Mouse (Mus musculus): Measurements from ENCODE around the gene Ccl9. TPM values are rescaled to one million over a fixed set of nuclear protein-coding genes. Genes with fewer than 3 reads are reported as not detected.

Gene Ccl9
- polyA plus RNA-seq, 2 experiments: 4.2 to 7.3 TPM

DNA sequence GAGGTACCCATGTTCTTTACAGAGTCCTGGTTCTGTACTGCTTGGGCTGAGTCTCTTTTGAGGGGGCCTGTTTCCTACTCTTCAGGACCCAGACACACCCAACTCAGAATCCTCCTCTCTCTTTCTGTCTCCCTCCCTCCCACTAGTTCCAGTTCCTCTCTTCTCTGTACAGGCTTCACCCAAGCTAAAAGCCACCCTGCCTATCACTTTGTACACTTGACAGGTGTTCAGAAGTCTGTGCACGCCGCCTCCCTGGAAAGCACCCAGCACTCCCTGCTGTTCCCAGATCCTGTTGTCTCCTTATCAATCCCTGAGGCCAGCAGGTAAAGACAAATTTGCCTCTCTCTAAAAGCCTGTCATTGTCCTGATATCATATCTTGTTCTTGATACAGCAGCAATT lies 32.5 kb upstream of the Ccl9 start:
- 71% methylated on average over 2 of the region's 2 CpGs for WGBS
- Histone ChIP-seq H3K27me3 (ENCODE audit: control insufficient read depth, insufficient read depth, low read length) (no peaks in the 10 kb centered on the region), H3K9me3 (ENCODE audit: control insufficient read depth, low read length) (no peaks in the 10 kb centered on the region), H3K9ac (ENCODE audit: low read depth, low read length, severe bottlenecking) (no peak overlapping the region), H3K27ac (replicated peaks; ENCODE audit: low read depth, low read length) (no peak overlapping the region), H3K4me3 (replicated peaks; ENCODE audit: low read length) (no peak overlapping the region), H3K4me1 (ENCODE audit: control insufficient read depth, insufficient read depth, low read length) (no peaks in the 10 kb centered on the region), H3K4me2 (replicated peaks; ENCODE audit: low read depth, low read length, severe bottlenecking) (no peak overlapping the region), H3K36me3 (ENCODE audit: control insufficient read depth, insufficient read depth, low read length) (no peaks in the 10 kb centered on the region)
- TF ChIP-seq POLR2A (IDR thresholded peaks at IDR 0.05; ENCODE audit: borderline replicate concordance, extremely low read depth, insufficient read depth, insufficient read length): no peak
- DNase-seq (ENCODE audit: low spot score) (no peak), ATAC-seq (ENCODE audit: low FRiP score, low read depth) (no peak)

DNA sequence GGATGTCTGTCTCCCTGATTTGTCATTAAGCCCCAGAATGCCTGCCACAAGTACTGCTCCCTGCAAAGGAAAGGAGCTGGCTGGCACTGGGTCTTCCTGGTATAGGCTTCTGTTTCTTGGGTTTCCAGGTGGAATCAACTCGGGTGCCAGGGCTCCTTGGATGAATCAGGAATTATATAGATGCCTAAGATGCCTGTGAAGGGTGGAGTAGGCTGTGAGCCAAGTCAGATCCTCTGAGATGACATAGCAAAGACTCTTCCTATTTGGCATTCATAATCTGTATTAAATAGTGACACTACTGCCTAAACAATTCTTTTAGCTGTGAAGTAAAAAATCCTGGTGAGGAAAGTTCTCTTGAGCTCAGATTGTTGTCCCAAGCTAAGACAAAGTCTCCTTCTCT lies 28.0 kb upstream of the Ccl9 start:
- H3K36me3 ChIP-seq (ENCODE audit: control insufficient read depth, insufficient read depth, low read length): no peaks in the 10 kb centered on the region
- no peaks in the 10 kb centered on the region for H3K27me3 ChIP-seq (ENCODE audit: control insufficient read depth, insufficient read depth, low read length)
- H3K4me3 ChIP-seq (replicated peaks; ENCODE audit: low read length): no peak overlapping the region
- no peaks in the 10 kb centered on the region for H3K4me1 ChIP-seq (ENCODE audit: control insufficient read depth, insufficient read depth, low read length)
- no peak for DNase-seq (ENCODE audit: low spot score)
- no peak for ATAC-seq (ENCODE audit: low FRiP score, low read depth)
- H3K4me2 ChIP-seq (replicated peaks; ENCODE audit: low read depth, low read length, severe bottlenecking): no peak overlapping the region
- WGBS: 30% methylated on average over 1 of the region's 1 CpGs
- H3K27ac ChIP-seq (replicated peaks; ENCODE audit: low read depth, low read length): no peak overlapping the region
- H3K9me3 ChIP-seq (ENCODE audit: control insufficient read depth, low read length): no peaks in the 10 kb centered on the region
- no peak for TF ChIP-seq POLR2A (IDR thresholded peaks at IDR 0.05; ENCODE audit: borderline replicate concordance, extremely low read depth, insufficient read depth, insufficient read length)
- H3K9ac ChIP-seq (ENCODE audit: low read depth, low read length, severe bottlenecking): no peak overlapping the region

DNA sequence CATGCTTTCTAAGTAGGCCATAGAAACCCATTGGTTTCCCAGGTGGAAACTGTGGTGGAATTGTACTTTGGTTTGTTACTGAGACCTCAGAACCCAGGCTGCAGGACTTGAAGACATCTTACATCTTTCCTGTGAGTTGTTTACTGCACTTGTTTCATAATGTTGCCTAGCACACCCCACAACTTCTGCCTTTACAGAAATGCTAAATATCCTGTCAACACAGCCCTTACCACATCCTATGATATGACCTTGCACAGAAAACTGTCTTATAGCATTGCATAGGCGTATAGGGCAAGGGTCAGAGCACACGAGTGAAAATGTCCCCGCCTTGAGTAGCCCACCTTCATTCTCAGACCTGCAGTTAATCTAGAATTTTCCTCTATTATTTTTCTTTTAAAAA lies 27.1 kb upstream of the Ccl9 start:
- H3K27me3 ChIP-seq (ENCODE audit: control insufficient read depth, insufficient read depth, low read length): no peaks in the 10 kb centered on the region
- no peak for TF ChIP-seq POLR2A (IDR thresholded peaks at IDR 0.05; ENCODE audit: borderline replicate concordance, extremely low read depth, insufficient read depth, insufficient read length)
- DNase-seq (ENCODE audit: low spot score) (no peak), ATAC-seq (ENCODE audit: low FRiP score, low read depth) (no peak)
- H3K27ac ChIP-seq (replicated peaks; ENCODE audit: low read depth, low read length): no peak overlapping the region
- no peak overlapping the region for H3K9ac ChIP-seq (ENCODE audit: low read depth, low read length, severe bottlenecking)
- H3K9me3 ChIP-seq (ENCODE audit: control insufficient read depth, low read length): no peaks in the 10 kb centered on the region
- WGBS: 89% methylated on average over 3 of the region's 3 CpGs
- H3K4me3 ChIP-seq (replicated peaks; ENCODE audit: low read length): no peak overlapping the region
- H3K4me1 ChIP-seq (ENCODE audit: control insufficient read depth, insufficient read depth, low read length): no peaks in the 10 kb centered on the region
- H3K36me3 ChIP-seq (ENCODE audit: control insufficient read depth, insufficient read depth, low read length): no peaks in the 10 kb centered on the region
- H3K4me2 ChIP-seq (replicated peaks; ENCODE audit: low read depth, low read length, severe bottlenecking): no peak overlapping the region

DNA sequence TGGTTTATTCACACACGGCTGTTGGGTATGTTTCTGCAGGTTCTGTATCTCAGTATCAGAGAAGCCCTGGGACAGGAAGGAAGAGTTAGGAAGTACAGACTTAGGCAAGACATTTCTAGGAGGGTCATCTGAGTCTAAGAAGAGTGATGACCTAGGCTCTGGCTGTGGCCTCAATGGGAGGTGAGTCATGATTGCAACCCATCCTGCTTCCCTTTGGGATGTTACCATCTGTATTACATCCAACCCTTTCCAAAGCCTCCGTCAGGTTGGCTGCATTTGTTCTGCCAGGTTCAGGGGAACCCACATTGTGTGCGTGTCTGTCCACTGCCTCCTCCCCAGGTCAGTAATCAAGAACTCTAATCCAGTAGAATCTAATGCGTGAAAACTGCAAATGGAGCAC lies 26.3 kb upstream of the Ccl9 start:
- no peak for TF ChIP-seq POLR2A (IDR thresholded peaks at IDR 0.05; ENCODE audit: borderline replicate concordance, extremely low read depth, insufficient read depth, insufficient read length)
- Histone ChIP-seq H3K27me3 (ENCODE audit: control insufficient read depth, insufficient read depth, low read length) (no peaks in the 10 kb centered on the region), H3K27ac (replicated peaks; ENCODE audit: low read depth, low read length) (no peak overlapping the region), H3K4me1 (ENCODE audit: control insufficient read depth, insufficient read depth, low read length) (no peaks in the 10 kb centered on the region), H3K4me3 (replicated peaks; ENCODE audit: low read length) (no peak overlapping the region), H3K9me3 (ENCODE audit: control insufficient read depth, low read length) (no peaks in the 10 kb centered on the region), H3K36me3 (ENCODE audit: control insufficient read depth, insufficient read depth, low read length) (no peaks in the 10 kb centered on the region), H3K9ac (ENCODE audit: low read depth, low read length, severe bottlenecking) (no peak overlapping the region), H3K4me2 (replicated peaks; ENCODE audit: low read depth, low read length, severe bottlenecking) (no peak overlapping the region)
- WGBS: 82% methylated on average over 4 of the region's 4 CpGs
- no peak for ATAC-seq (ENCODE audit: low FRiP score, low read depth)
- no peak for DNase-seq (ENCODE audit: low spot score)

DNA sequence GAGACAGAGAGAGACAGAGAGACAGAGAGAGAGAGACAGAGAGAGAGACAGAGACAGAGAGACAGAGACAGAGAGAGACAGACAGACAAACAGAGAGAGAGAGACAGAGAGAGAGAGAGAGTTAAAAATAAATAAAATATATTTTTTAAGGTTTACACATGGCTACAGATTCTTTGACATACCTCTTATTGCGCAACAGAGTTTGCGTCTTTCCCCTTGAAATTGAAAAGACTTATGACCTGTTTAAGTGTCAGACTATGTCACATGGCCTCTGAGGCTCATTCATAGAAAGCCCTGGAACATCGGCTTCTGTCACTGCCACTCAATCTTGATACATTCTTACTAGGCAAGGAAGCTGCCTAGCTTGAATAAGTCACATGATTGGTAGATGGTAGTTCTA lies 25.0 kb upstream of the Ccl9 start:
- no peaks in the 10 kb centered on the region for H3K4me1 ChIP-seq (ENCODE audit: control insufficient read depth, insufficient read depth, low read length)
- no peak overlapping the region for H3K9ac ChIP-seq (ENCODE audit: low read depth, low read length, severe bottlenecking)
- no peak overlapping the region for H3K4me2 ChIP-seq (replicated peaks; ENCODE audit: low read depth, low read length, severe bottlenecking)
- no peaks in the 10 kb centered on the region for H3K9me3 ChIP-seq (ENCODE audit: control insufficient read depth, low read length)
- DNase-seq (ENCODE audit: low spot score) (no peak), ATAC-seq (ENCODE audit: low FRiP score, low read depth) (no peak)
- no peaks in the 10 kb centered on the region for H3K36me3 ChIP-seq (ENCODE audit: control insufficient read depth, insufficient read depth, low read length)
- H3K27ac ChIP-seq (replicated peaks; ENCODE audit: low read depth, low read length): no peak overlapping the region
- no peak overlapping the region for H3K4me3 ChIP-seq (replicated peaks; ENCODE audit: low read length)
- WGBS: 86% methylated on average over 3 of the region's 3 CpGs
- TF ChIP-seq POLR2A (IDR thresholded peaks at IDR 0.05; ENCODE audit: borderline replicate concordance, extremely low read depth, insufficient read depth, insufficient read length): no peak
- no peaks in the 10 kb centered on the region for H3K27me3 ChIP-seq (ENCODE audit: control insufficient read depth, insufficient read depth, low read length)

DNA sequence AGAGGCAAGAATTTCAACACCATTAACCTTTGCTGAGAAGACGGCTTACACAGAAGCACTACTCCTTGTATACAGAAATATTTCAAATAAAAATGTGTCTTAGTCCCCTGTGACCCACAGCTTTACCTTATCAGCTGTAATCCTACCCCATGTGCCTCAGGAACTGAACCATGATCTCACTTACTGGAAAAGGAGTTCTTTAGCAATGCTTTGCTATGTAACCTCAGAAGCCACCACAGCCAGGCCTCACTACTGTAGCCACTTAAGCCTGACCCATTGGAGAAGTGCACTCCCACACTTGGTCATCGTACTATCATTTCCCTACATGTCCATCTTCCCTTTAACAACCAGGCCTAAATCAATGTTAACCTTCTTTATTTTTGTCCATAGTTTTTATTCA lies 22.1 kb upstream of the Ccl9 start:
- ATAC-seq (ENCODE audit: low FRiP score, low read depth): no peak
- Histone ChIP-seq H3K9ac (ENCODE audit: low read depth, low read length, severe bottlenecking) (no peak overlapping the region), H3K4me1 (ENCODE audit: control insufficient read depth, insufficient read depth, low read length) (no peaks in the 10 kb centered on the region), H3K36me3 (ENCODE audit: control insufficient read depth, insufficient read depth, low read length) (no peaks in the 10 kb centered on the region), H3K27ac (replicated peaks; ENCODE audit: low read depth, low read length) (no peak overlapping the region), H3K27me3 (ENCODE audit: control insufficient read depth, insufficient read depth, low read length) (no peaks in the 10 kb centered on the region), H3K4me3 (replicated peaks; ENCODE audit: low read length) (no peak overlapping the region), H3K4me2 (replicated peaks; ENCODE audit: low read depth, low read length, severe bottlenecking) (no peak overlapping the region), H3K9me3 (ENCODE audit: control insufficient read depth, low read length) (no peaks in the 10 kb centered on the region)
- 71% methylated on average over 2 of the region's 2 CpGs for WGBS
- DNase-seq (ENCODE audit: low spot score): no peak
- TF ChIP-seq POLR2A (IDR thresholded peaks at IDR 0.05; ENCODE audit: borderline replicate concordance, extremely low read depth, insufficient read depth, insufficient read length): no peak

All from limb, embryonic 14.5 days (tissue).